Mouse (Mus musculus) heart, adult 10 weeks (tissue): Measurements from ENCODE around the gene Gad2. TPM values are rescaled to one million over a fixed set of nuclear protein-coding genes. Genes with fewer than 3 reads are reported as not detected.

ENCODE experiments used
- polyA plus RNA-seq: library from polyadenylated mRNA; stranded (reverse); fragments of 350-450 nt; fragmentation: Illumina TruSeq; extraction: RNeasy Lipid Tissue Mini Kit (QIAGEN cat#74804); gene quantifications from one replicate; pipeline ENCODE4 v1.2.3, GENCODE M21; 2014; ENCODE audit warnings: low read depth, low replicate concordance

Gad2 gene
- not detected for polyA plus RNA-seq

DNA sequence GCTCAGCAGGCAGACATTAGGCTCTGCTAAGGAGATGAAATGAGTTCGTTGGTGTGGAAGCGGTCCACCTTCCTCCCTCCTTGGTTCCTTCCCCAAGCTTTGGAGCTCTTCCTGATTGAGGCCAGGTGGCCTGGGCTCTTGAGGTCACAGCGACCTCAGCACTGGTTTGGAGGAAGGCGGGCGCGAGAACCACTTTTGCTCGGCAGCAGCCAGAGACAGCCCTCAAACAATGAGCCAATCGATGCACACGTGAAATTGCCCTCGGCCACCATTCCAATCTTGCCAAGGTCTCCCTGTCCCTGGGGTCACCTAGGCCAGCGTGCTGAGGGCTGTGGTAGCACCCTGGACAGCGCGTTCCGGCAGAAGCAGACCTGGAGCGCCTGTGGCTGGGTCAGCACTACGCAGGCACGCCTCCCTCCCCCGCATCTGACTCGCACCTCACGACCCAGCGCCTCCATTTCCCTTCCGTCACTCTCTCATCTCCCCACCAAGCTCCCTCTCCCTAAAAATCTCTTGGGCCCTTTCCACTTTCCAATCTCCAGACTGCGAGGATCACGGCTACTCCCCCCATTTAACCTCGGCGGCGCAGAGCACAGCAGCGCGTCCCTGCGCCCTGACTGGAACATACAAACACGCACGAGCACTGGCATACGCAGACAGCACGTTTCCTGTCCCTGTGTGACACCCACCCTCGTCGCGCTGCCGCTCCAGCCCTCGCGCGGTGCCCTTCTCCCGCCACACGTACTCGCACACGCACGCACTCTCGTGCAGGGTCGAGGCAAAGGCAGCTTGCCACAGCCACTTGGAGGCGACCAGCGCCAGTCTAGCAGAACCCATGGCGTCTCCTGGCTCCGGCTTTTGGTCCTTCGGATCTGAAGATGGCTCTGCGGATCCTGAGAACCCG lies at the start of gene Gad2:
Gad2 (plus strand) TSS at position 378 of the 904 bp plus-strand sequence.

Other genes starting within 250 kb of the Gad2 start
- gene Apbb1ip, start 151.9 kb downstream of the Gad2 start, polyA plus RNA-seq: 2.2 TPM